Mouse (Mus musculus) bone marrow macrophage, adult 2 months (primary cell): ENCODE measurements at regions not wholly inside any gene's neighbourhood (a gene's known extent, or its start where the extent isn't known, plus 50 kb on each side); places are given as distances from the start of the nearest gene placed in this dataset.

Experiments used
- CTCF ChIP-seq: IDR thresholded peaks from 2 replicates; pipeline ENCODE4 v1.5.1; 2012; ENCODE audit warnings: low read depth, mild to moderate bottlenecking, low read length, moderate library complexity
- POLR2A ChIP-seq: IDR thresholded peaks from 2 replicates; pipeline ENCODE4 v1.6.1; 2012; ENCODE audit warnings: mild to moderate bottlenecking, low read depth, low read length, borderline replicate concordance

DNA sequence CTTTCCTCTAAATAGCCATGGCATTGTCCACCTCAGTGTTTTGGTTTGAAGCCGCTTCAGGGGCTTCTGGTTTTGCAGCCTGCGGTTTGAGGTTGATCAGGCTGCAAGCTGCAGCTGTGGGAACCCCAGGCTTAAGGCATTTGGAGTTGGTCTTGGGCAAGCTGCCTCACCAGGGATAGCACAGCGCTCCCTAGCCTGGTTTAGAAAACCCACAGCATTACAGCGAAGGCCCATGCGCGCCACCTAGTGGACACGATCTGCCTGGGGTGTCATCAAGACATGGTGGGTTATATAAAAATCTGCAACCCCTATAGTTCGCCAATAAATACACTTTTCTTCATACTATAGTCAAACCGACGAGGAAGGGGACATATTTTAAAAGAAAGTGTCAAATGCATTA, 68.9 kb upstream of the Hnrnpa3 start:
- TF ChIP-seq CTCF = peak; percentile 98
- TF ChIP-seq POLR2A = no peak
